Mouse (Mus musculus) stomach, postnatal 0 days (tissue): ENCODE results near the gene Zfp791. TPM values are rescaled to one million over a fixed set of nuclear protein-coding genes. Genes with fewer than 3 reads are reported as not detected.
"Not testable (repeated sequence)": the region's sequence is repeated elsewhere in the genome, so short reads cannot be mapped to it uniquely, and the experiment has no call there.

Experiments
- ATAC-seq: fragments of 200-750 bp; cut with Nextera tagmentation; 2 replicates; pipeline ENCODE4 v1.8.0; 2017; ENCODE audit not compliant: low FRiP score, low TSS enrichment
- DNase-seq: peaks from one replicate; pipeline ENCODE4 v3.0.0-alpha.2; 2016; ENCODE audit warnings: low spot score
- H3K27ac ChIP-seq: fragments of 300-500 bp; sonication (generic); replicated peaks from 2 replicates; pipeline ENCODE4 v1.5.1; 2014; ENCODE audit warnings: mild to moderate bottlenecking, control low read depth
- H3K27me3 ChIP-seq: fragments of 300-500 bp; sonication (generic); 2 replicates; pipeline ENCODE4 v1.6.1; 2014; ENCODE audit warnings: low read length; ENCODE audit not compliant: control insufficient read depth, insufficient read depth
- H3K36me3 ChIP-seq: fragments of 300-500 bp; sonication (generic); 2 replicates; pipeline ENCODE4 v1.6.1; 2014; ENCODE audit warnings: low read length, mixed read lengths; ENCODE audit not compliant: control insufficient read depth, insufficient read depth
- H3K4me1 ChIP-seq: fragments of 300-500 bp; sonication (generic); replicated peaks from 2 replicates; pipeline ENCODE4 v1.6.1; 2014; ENCODE audit warnings: antibody characterized with exemption; ENCODE audit not compliant: control insufficient read depth, insufficient read depth
- H3K4me2 ChIP-seq: fragments of 300-500 bp; sonication (generic); replicated peaks from 2 replicates; pipeline ENCODE4 v1.6.1; 2014; ENCODE audit warnings: low read depth, mild to moderate bottlenecking, control low read depth, moderate library complexity
- H3K4me3 ChIP-seq: fragments of 300-500 bp; sonication (generic); 2 replicates; pipeline ENCODE4 v1.5.1; 2014; ENCODE audit warnings: low read depth, low read length, control low read depth
- H3K9ac ChIP-seq: fragments of 300-500 bp; sonication (generic); 2 replicates; pipeline ENCODE4 v1.6.1; 2014; ENCODE audit warnings: mild to moderate bottlenecking, low read length, control low read depth, mixed read lengths
- H3K9me3 ChIP-seq: fragments of 300-500 bp; sonication (generic); 2 replicates; pipeline ENCODE4 v1.6.1; 2016; ENCODE audit warnings: low read length; ENCODE audit not compliant: control insufficient read depth
- CTCF ChIP-seq: IDR thresholded peaks from 2 replicates; pipeline ENCODE4 v1.5.1; 2016; ENCODE audit warnings: antibody characterized with exemption, low read depth, mild to moderate bottlenecking, moderate library complexity
- EP300 ChIP-seq: optimal IDR thresholded peaks from 2 replicates; pipeline ENCODE3; 2016; ENCODE audit warnings: antibody characterized with exemption
- WGBS: fragments of 180-500 bp; shearing (Covaris S2); extraction: QIAGEN DNeasy Blood & Tissue Kit; methylation state at CpG from one replicate; pipeline ENCODE4 v1.1.7; 2014; 5-methylcytosine and 5-hydroxymethylcytosine counted together
- polyA plus RNA-seq: library from polyadenylated mRNA; unstranded; fragments of >200 nt; fragmentation: Nextera tagmentation; extraction: Ambion mirVana; gene quantifications from 2 replicates; pipeline ENCODE4 v1.2.1, GENCODE M21; 2015

Gene Zfp791
- polyA plus RNA-seq, 1 experiment from 2014 or later, result 1.5 TPM

DNA sequence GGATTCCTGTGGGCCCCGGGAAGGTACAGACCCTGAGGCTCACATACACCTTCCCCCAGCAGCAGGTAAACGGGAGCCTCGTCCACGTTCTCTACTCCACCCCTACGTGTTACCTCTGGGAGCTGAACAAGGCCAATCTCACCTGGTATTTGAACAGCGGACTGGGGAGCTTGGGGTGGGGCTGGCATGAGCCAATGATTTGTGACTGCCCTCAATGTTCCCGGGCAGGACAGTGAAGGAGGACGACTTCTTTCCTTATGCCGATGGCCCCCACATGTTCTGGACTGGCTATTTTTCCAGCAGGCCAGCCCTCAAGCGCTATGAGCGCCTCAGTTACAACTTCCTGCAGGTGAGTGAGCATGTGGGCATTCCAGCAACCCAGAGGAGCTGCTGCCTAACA is 32.0 kb downstream of the Zfp791 start:
- Histone ChIP-seq H3K4me1 (no peaks in the 10 kb centered on the region), H3K36me3 (peaks cover 14% of the 10 kb centered on the region), H3K4me3 (no peak overlapping the region), H3K4me2 (no peak overlapping the region), H3K27me3 (no peaks in the 10 kb centered on the region), H3K9me3 (no peaks in the 10 kb centered on the region), H3K27ac (no peak overlapping the region), H3K9ac (no peak overlapping the region)
- ATAC-seq (no peak), DNase-seq (no peak)
- 81% methylated on average over 11 of the region's 11 CpGs for WGBS
- TF ChIP-seq CTCF, result no peak
- no peak for TF ChIP-seq EP300

DNA sequence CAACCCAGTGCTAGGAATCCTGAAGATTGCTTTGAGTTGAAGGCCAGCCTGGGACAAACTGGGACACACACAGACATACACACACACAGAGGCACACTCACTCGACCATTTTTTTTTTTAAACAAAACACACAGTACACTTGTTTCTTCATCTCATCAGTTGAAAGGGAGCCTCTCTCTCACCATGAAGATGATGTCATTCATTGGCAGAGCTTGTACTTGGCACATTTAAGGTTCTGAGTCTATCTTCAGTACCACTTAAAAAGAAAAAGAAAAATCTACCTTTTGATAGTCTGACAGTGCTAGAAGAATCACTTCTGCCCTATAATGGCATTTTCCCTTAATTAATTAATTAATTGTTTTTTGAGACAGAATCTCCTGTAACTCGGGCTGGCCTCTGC is 34.1 kb downstream of the Zfp791 start:
- H3K9me3 ChIP-seq, result no peaks in the 10 kb centered on the region
- ATAC-seq (no peak), DNase-seq (no peak)
- no peaks in the 10 kb centered on the region for H3K27me3 ChIP-seq
- H3K4me3 ChIP-seq, result no peak overlapping the region
- 73% methylated on average over 2 of the region's 2 CpGs for WGBS
- peaks cover 17% of the 10 kb centered on the region; the same call in 1 of the 2 replicates for H3K36me3 ChIP-seq
- H3K9ac ChIP-seq, result no peak overlapping the region
- no peak overlapping the region for H3K27ac ChIP-seq
- H3K4me1 ChIP-seq, result 0 out of 2 replicates have a peak, but pooled peaks cover under 1% of the 10 kb centered on the region
- TF ChIP-seq CTCF, result no peak
- TF ChIP-seq EP300, result no peak
- H3K4me2 ChIP-seq, result no peak overlapping the region

DNA sequence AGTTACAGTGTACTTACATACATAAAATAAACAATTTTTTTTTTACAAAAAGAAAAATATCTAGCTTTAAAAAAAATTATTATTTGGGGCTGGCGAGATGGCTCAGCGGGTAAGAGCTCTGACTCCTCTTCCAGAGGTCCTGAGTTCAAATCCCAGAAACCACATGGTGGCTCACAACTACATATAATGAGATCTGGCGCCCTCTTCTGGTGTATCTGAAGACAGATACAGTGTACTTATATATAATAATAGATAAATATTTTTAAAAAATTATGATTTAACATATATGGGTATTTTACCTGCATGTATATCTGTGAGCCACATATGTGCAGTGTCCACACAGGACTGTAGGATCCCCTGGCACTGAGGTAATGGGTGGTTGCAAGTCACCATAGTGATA is 36.7 kb downstream of the Zfp791 start:
- Histone ChIP-seq H3K9ac (no peak overlapping the region), H3K4me2 (no peak overlapping the region), H3K36me3 (peaks cover 12% of the 10 kb centered on the region; the same call in 1 of the 2 replicates), H3K4me3 (no peak overlapping the region), H3K9me3 (no peaks in the 10 kb centered on the region), H3K4me1 (peaks cover 5% of the 10 kb centered on the region; the same call in 1 of the 2 replicates), H3K27me3 (no peaks in the 10 kb centered on the region), H3K27ac (no peak overlapping the region)
- no peak for TF ChIP-seq EP300
- peak; percentile 38 for TF ChIP-seq CTCF
- DNase-seq, result no peak
- no peak for ATAC-seq
- WGBS, result 82% methylated on average over 3 of the region's 3 CpGs

DNA sequence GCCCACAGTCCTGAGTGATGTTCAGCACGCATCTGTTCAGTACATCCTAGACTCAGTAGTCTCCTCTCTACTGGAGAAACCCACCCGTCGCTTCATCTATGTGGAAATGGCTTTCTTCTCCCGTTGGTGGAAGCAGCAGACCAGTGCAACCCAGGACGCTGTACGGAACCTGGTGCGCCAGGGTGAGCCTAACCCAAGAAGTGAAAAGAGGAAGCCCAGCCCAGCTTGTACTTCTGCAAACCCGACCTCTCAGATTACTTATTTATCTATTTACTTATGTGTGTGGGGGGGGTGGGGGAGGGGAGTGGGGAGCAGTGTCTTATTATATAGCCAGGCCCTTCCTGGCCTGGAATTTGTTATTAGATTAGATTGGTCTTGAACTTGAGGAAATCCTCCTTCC is 38.3 kb downstream of the Zfp791 start:
- Histone ChIP-seq H3K27me3 (no peaks in the 10 kb centered on the region), H3K27ac (no peak overlapping the region), H3K9me3 (no peaks in the 10 kb centered on the region), H3K4me1 (peaks cover 5% of the 10 kb centered on the region; the same call in 1 of the 2 replicates), H3K4me2 (no peak overlapping the region), H3K36me3 (peaks cover 12% of the 10 kb centered on the region; the same call in 1 of the 2 replicates), H3K4me3 (no peak overlapping the region), H3K9ac (no peak overlapping the region)
- TF ChIP-seq EP300 (no peak), CTCF (no peak)
- 76% methylated on average over 8 of the region's 8 CpGs for WGBS
- DNase-seq (no peak), ATAC-seq (no peak)

DNA sequence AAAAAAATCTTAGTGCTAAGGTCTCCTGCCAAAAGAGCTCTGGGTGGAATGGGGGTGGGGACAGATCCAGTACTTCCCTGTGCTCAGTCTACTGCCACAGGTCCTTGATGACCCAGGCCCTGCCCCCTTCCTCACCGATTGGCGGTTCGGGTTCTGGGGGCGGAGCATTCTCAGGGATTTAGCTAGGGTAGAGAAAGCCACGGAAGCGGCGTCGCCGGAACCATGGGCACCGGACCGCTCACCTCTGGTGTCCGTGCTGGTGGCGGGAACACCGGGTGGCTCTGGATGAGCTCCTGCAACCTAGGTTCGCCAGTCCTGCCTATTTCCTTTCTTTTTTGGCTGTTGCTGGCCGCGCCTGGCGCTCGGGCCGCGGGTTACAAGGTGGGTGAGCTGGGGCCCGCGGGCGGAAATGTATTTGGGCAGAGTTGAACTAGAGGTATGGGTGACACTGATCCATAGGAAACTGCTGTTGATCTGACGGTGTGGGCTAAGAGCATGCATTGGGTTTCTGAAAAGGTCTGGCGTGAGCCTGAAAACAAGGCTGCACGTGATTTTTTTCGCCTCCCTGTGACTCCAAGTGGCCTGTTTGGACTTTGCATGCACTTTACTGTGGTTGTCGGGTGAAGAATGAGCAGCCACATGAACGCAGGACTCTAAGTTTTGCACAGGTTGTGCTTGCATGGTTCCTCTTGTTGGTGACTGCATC is 39.6 kb downstream of the Zfp791 start, which contains the start of gene Man2b1:
Gene Man2b1 (plus strand): TSS at position 163 of the 706 bp plus-strand sequence.
- peak within 1 kb of the TSS; percentile 81 for H3K27ac ChIP-seq
- peak; percentile 93 for ATAC-seq

DNA sequence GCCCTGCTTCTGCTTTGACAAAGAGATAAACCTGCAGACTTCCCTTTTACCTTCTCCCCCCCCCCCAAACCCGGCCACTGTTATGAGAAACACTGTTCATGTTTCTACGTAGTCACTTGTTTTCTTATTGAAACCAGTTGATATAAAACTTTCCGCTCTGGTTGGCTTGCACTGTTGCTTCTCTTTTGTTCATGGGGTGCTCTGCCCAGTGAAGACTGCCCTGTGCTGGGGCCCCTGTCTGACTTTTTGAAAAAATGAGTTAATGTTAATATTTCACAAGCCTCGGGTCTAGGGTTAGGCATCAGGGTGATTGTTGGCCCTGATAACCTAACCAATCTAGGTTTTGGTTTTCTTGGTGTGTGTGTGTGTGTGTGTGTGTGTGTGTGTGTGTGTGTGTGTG is 40.7 kb downstream of the Zfp791 start:
- not testable (repeated sequence) for ATAC-seq, H3K4me2 ChIP-seq, H3K4me3 ChIP-seq, H3K27ac ChIP-seq, H3K27me3 ChIP-seq, H3K9ac ChIP-seq, H3K4me1 ChIP-seq, H3K9me3 ChIP-seq, DNase-seq, H3K36me3 ChIP-seq
- 82% methylated on average over 4 of the region's 4 CpGs for WGBS

More for the DNA sequence above, 39.6 kb downstream of the Zfp791 start, which contains the start of gene Man2b1:
- H3K4me3 ChIP-seq, result peak within 1 kb of the TSS; percentile 71
- DNase-seq, result peak; percentile 95
- TF ChIP-seq CTCF (peak; percentile 50), EP300 (no peak)
- H3K27me3 ChIP-seq, result no peaks in the 10 kb centered on the region
- H3K9me3 ChIP-seq, result no peaks in the 10 kb centered on the region
- peaks cover 7% of the 10 kb centered on the region; the same call in 1 of the 2 replicates for H3K36me3 ChIP-seq
- peak within 1 kb of the TSS; percentile 83 for H3K9ac ChIP-seq
- peaks cover 5% of the 10 kb centered on the region; the same call in 1 of the 2 replicates for H3K4me1 ChIP-seq
- WGBS, result 0% methylated on average over 30 of the region's 30 CpGs
- H3K4me2 ChIP-seq, result peak within 1 kb of the TSS; percentile 88
